Mouse (Mus musculus): ENCODE measurements around the gene Tbxas1.

The Tbxas1 gene

GRCm38 (mm10) chr6:38921810-38922116, 46.6 kb downstream of the Tbxas1 start:
- DNase-seq (ENCODE audit: low spot score in 2 of 2): peak in 1 of 2 experiments; percentile 43

DNA sequence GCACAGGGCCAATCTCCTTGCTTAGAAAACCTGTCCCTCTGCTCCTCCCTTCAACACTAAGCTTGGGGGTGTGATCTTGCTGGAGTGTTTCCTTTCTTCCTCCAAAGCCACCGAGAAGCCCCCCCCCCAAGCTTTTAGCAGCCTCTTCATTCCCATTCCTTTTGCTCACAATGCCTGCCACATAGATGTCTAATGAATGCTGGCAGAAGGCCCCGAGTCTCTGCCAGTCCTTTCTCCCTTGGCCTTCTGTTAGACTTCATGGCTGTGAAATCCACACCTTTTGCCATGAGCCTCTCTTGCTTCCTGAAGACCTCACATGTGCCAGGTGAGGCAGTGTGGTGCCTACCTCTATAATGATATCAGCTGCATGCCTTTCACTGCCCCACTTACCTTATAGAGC, 47.3 kb downstream of the Tbxas1 start:
- DNase-seq (ENCODE audit: low spot score in 2 of 2): no peak

GRCm38 (mm10) chr6:38923450-38923849, 48.2 kb downstream of the Tbxas1 start:
- no peak for DNase-seq (ENCODE audit: low spot score in 2 of 2)

- peak; percentile 61 to 74 for DNase-seq (ENCODE audit: low spot score in 2 of 2)
Measured at GRCm38 (mm10) chr6:38923870-38924817, 48.9 kb downstream of the Tbxas1 start.

- DNase-seq (ENCODE audit: low spot score in 2 of 2): peak in 1 of 2 experiments; percentile 54
Measured at GRCm38 (mm10) chr6:38925719-38926118, 50.5 kb downstream of the Tbxas1 start.

DNA sequence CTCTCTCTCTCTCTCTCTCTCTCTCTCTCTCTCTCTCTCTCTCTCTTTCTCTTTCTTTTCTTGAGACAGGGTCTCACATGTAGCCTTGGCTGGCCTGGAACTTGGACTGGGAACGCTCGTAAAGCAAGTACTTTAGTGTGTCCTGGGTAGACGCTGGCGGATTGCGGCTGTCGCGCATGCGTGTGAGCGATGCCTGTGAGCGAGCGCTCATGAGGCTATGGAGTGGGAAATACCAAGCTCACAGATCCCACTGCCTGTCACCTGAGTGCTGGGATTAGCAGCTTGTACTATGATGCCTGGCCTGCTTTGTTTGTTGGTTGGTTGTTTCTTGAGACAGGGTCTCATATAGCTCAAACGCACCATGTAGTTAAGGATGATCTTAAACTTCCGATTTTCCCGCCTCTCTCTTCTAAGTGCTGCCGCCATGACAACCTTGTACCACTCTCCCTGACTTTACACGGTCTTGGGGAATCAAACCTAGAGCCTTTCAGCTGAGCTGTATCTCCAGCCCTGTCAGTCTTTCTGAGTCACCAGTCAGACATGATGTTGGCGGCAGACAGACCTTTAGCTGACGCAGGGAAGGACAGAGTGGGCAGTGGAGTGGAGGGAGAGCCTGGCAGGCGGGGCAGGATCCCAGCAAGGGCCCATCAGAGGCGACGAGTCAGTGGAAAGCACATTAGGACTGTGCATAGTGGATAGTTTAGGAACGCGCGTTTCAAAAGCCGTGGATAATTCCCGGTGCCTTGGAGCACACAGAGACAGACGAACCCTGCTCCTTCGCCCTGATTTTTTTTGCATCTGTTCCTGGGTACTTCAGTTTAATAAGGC, 51.1 kb downstream of the Tbxas1 start:
- DNase-seq (ENCODE audit: low spot score in 2 of 2): no peak

GRCm38 (mm10) chr6:38926963-38927361, 51.8 kb downstream of the Tbxas1 start:
- DNase-seq (ENCODE audit: low spot score in 2 of 2): no peak

GRCm38 (mm10) chr6:38928489-38928888, 53.3 kb downstream of the Tbxas1 start:
- no peak for DNase-seq (ENCODE audit: low spot score in 2 of 2)

GRCm38 (mm10) chr6:38936009-38936408, 60.8 kb downstream of the Tbxas1 start:
- DNase-seq (ENCODE audit: low spot score in 2 of 2): no peak

DNA sequence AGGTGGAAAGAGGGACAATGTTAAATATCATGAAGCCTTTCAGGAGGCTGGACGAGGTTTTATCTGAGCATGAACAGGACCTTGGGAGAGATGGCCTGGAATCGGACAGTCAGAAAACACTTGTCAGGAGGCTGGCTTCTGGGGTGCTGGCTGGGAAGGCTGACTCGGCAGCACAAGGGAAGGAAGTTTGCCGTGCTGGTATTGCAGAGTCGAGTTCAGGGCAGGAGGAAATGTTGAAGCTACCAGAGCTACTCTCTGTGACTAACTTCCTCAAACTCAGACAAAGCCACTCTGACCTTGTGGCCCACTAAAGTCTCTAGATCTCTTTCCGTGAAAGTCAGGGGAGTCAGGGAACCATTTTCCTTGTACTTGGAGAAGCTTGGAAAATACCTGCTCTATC, 63.2 kb downstream of the Tbxas1 start:
- DNase-seq (ENCODE audit: low spot score in 2 of 2): peak in 1 of 2 experiments; percentile 52

DNA sequence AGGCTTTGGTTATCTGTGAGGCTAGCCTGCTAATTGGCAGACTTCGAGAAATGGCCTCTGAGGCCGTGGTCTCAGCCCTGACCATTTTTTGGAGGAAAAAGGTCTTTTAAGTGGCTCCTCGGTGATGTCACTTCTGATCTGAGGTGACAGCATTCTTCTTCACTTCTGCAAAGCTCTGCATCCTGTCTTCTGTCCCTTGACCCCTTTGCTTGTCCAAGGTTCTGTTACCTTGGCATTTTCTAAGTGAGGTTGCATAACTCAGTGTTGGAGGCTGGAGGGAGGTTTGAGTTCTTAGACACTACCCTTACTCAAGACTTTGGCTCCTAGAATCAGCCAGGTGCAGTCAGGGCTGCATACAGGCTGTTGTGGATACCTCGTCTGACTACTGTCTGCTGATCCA, 63.9 kb downstream of the Tbxas1 start:
- no peak for DNase-seq (ENCODE audit: low spot score in 2 of 2)

DNA sequence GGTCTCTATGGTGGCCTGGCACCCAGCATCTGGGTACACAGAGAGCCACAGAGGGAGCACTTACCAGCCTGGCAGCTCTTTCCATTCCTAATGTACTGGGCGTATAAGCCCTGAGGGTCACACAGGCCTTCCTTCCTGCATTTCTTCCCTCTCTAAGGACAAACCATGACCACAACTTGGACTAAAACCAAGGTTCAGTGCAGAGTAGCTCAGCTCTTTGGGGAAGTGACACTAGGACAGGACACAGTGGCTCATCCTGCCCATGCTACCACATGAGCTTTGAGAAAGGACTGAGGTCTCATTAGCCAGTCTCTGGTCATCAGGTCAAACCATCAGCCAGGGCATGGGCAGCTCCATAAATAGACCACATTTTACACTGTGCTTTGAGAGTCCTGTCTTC, 65.8 kb downstream of the Tbxas1 start:
- DNase-seq (ENCODE audit: low spot score in 2 of 2): no peak

GRCm38 (mm10) chr6:38942771-38943170, 67.6 kb downstream of the Tbxas1 start:
- no peak for DNase-seq (ENCODE audit: low spot score in 2 of 2)

DNA sequence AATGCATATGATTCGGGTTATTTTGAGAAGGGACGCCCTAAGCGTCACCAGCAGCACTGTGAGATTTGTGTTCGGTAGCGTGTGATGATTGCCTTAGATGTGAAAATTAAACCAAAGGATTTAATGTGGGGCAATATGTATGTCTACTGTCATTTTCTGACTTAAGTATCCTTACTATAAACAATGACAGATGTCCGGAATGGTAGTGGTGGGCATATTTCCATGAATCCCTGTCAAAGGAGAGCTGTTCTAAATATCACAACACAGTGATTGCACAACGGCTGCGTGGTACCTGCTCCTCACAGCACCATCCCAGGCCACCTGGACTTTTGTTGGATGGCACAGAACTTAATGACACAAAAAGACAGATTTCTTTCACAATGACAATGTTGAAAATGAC, 69.2 kb downstream of the Tbxas1 start:
- no peak for DNase-seq (ENCODE audit: low spot score in 2 of 2)

DNA sequence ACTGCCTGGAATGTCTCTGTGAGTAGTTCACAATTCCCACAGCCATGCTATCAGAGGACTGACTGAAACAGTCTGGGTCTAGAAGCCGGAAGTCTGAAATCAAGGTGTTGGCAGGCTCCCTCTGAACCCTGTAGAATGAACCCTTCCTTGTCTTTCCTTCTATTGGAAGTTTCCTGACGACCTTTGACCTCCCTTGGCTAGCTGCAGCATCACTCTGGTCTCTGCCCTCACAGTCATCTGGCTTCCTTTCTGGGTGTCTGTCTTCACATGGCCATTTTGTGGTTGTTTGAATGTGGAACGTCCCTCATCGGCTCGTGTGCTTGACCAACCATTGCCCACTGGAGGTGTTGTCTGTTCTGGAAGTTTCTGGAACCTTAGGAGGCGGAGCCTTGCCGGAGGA, 69.6 kb downstream of the Tbxas1 start:
- no peak for DNase-seq (ENCODE audit: low spot score in 2 of 2)

- DNase-seq (ENCODE audit: low spot score in 2 of 2): no peak
Measured at GRCm38 (mm10) chr6:38945681-38946080, 70.5 kb downstream of the Tbxas1 start.

DNA sequence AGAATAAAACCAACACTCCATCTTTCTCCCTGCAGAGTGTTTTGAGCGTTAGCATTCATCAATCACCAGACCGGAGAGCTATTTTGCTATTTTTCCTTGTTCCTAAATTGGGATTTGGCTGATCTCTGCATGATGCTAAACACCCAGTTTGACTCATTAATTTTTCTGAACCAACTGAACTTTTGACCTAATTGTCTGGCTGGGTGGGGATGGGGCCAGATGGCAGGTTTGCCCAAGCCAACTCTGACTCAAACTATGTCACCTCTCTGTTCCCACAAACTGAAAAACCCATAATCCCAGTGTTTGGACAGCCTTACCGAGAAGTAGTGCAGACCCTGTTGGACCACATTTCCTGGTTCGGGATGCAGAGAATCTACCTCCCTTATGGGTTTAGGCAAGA, 72.1 kb downstream of the Tbxas1 start:
- DNase-seq (ENCODE audit: low spot score in 2 of 2): no peak

- DNase-seq (ENCODE audit: low spot score in 2 of 2): no peak
Measured at GRCm38 (mm10) chr6:38949683-38950161, 74.5 kb downstream of the Tbxas1 start.

- DNase-seq (ENCODE audit: low spot score in 2 of 2): no peak
Measured at GRCm38 (mm10) chr6:38950341-38950740, 75.1 kb downstream of the Tbxas1 start.

- DNase-seq (ENCODE audit: low spot score in 2 of 2): no peak
Measured at GRCm38 (mm10) chr6:38950838-38951237, 75.6 kb downstream of the Tbxas1 start.

DNA sequence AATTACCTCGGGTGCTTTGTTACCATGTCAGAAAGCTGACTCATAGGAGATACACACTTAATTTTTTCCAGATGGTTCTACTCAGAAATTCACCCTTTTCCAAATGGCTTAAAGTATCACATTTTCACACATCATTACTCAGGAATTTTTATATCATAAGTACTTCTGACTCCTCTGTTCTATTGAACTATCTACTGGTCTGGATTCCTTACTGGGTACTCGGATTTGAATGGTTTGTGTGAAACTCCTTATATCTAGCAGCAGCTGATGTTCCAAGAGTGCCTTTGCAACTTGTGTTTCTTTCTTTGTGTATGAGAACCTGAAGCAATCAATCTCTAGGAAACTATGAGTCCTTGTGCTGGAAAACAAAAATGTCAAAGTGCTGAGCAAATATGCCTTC, 81.4 kb downstream of the Tbxas1 start:
- DNase-seq (ENCODE audit: low spot score in 2 of 2): no peak

DNA sequence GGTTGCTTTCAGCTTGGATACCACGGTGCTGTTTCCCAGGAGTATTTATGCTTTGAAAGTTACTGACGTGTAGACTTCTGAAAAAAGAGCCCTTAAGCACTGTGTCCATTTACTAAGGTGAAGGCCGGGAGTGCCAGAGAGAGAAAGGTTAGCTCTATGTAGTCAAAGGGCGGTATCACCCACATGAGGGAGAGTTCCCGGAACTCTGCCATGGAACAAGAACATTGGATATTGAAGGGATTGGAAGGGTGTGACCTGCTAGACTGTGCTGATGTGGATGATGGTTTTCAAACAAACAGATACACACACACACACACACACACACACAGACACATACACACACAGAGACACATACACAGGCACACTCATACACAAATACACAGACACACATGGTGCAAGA, 82.0 kb downstream of the Tbxas1 start:
- DNase-seq (ENCODE audit: low spot score in 2 of 2): no peak

DNA sequence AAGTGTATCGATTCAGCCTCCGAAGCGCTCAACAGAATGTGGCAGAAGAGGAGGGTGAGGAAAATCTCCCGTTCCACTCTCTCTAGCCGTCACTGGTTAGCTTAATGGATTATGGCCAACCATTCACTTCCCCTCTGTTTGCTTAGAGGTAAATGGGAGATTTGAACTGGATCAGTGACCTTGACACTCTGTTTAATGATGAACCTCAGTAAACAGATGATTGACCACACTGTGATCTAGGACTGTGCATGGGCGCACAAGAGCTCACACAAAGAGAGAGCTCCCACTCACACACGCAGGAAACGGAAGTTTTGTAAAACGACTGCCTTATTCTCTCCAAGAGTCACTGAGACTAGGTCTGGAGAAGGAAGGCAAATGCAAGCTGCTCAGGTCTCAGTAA, 84.3 kb downstream of the Tbxas1 start:
- DNase-seq (ENCODE audit: low spot score in 2 of 2): no peak

Measured in spleen, postnatal 10 days (tissue).